Mouse (Mus musculus): ENCODE measurements around the gene Fbxw17. TPM values are rescaled to one million over a fixed set of nuclear protein-coding genes. Genes with fewer than 3 reads are reported as not detected.
"Not testable (repeated sequence)": the region's sequence is repeated elsewhere in the genome, so short reads cannot be mapped to it uniquely, and the experiment has no call there.

Gene Fbxw17
- 10 to 100 TPM; 15.0 to 16.4 TPM for total RNA-seq (2021)

DNA sequence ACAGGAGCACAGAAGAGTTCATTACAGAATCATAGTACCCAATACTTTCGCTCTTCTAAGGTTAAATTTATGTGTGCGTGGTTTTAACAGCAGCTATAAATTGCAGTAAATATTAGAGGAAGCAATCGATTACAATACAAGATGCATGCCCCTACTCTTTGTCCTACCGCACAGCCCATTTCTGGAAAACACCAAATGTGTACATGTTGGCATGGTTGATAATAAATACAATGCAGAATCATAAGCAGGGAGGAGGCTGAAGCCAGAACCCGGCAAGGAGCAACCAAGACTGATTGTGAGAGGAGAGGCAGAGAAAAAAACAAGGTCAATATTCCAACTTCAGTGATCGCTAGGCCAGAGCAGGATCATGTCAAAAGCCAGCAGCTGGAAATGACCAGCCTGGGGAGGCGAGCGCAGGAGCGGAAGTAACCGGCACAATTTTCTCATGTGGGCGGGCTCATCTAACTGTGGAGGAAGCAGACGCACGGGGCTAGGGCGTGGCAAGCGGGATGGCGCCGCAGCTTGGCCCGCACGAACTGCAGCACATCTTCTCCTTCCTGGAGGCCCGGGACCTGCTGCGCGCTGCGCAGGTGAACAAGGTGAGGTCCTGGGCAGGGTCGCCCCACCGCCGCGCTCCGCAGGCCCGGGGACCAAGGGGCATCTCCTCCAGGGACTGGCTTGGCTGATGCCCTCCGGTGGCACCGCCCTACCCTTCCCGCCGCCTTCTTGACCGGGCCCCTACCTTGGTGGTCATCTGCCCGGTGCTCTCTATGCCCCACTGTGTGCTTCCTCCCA is at the start of gene Fbxw17:
Fbxw17 (plus strand) TSS at position 476 of the 795 bp plus-strand sequence.
- DNase-seq: peak; percentile 73 to 78

- not testable (repeated sequence) for DNase-seq
Observed at GRCm38 (mm10) chr13:50372934-50373705, 44.5 kb upstream of the Fbxw17 start.

DNA sequence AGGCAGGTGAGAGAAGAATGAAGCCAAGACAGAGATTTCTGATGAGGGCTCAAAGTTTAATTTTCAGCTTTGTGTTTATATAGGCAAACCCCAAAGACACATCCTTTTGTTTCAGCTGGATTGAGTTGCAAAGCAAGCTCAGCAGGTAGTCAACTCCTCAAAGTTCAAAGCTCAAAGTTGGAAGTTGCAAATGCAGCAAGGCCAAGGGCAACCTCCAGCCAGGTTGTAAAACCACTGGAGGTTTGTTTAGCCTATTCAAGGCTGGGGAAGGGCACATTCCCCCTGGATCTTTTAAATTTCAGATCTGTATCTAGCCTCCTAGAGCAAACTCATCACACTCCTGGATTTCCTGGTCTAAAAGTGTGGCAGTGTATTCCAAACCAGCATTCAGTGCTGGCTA is 28.5 kb upstream of the Fbxw17 start:
- DNase-seq: not testable (repeated sequence)

DNA sequence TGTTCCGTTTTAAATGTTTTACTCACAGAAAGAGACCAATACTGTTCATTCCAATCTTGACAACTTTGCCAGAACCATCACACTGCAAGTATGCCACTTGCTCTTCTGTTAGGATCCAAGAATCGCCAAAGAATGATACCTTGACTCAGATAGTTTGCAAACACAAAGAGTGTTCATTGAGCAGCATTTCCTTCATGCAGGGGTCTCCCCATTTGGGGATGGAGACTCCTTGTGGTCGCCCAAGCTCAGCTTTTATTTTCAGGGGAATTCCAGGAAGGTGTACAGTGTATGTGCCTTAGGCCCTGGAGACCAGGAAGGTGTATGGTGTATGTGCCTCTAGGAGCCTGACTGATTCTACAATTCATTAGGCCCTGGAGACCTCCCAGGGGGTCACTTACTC is 757 bp downstream of the Fbxw17 start:
- DNase-seq: no peak

GRCm38 (mm10) chr13:50423625-50424209 is 6.1 kb downstream of the Fbxw17 start:
- DNase-seq: no peak

DNA sequence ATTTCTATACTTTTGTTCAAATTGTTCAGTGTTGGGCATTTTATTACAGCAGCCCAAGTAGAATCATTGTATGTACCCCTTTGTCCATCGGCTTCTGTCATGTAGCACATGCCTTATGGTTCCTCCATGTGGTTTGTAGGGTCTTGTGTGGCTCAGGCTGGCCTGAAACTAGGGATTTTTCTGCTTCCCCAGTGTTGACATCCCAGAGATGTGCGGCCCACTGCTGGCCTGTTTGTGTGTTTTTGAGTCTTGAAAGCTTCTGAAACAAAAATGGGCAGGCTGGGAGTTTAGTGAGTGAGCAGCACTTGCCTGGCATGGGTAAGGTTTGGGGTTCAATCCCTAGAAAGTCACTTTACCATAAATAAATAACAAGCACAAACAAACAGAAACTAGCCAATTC is 6.9 kb downstream of the Fbxw17 start:
- no peak for DNase-seq

- DNase-seq: no peak
Observed at GRCm38 (mm10) chr13:50426686-50427085, 9.0 kb downstream of the Fbxw17 start.

DNA sequence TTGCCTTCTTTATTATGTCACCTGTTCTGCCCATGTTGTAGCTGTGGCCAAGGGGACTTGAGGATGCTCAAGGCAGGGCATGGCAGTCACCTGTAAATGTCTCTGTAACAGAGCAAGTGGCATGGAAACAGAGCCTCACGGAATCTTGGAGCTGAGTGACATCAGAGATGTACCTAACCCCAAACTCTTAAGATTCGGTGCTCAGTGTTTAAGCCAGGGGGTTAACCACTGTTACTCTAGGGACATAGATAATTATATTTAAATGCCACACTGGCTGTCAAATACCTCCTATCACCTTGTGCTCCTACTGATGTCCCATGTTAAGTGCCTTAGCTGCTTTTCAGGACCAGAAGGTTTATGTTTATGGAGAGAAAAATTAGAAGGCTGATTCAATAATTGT is 26.1 kb downstream of the Fbxw17 start, which contains the start of gene Gm47429:
Gm47429 (minus strand) TSS at position 101 of the 400 bp plus-strand sequence.
- DNase-seq: no peak

DNA sequence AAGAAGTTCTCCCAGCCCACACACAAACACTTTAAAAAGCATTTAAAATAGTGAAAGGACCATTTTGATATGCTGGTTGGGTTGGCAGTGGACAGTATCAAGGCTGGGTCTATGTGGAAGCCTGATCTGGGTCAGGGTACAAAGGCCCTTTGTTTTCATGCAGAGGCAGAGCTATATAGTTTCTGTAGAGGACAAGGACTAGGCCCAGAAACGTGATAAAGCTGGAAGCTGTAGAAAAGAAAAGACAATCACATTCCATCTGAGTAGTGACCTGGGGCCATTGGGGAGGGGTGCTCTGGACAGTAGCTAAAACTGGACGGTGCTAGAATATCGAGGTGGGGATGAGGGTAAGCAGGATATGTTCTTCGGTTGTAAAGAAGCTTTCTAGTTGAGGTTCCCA is 27.6 kb downstream of the Fbxw17 start:
- no peak for DNase-seq

GRCm38 (mm10) chr13:50452266-50452665 is 34.6 kb downstream of the Fbxw17 start:
- not testable (repeated sequence) for DNase-seq

DNA sequence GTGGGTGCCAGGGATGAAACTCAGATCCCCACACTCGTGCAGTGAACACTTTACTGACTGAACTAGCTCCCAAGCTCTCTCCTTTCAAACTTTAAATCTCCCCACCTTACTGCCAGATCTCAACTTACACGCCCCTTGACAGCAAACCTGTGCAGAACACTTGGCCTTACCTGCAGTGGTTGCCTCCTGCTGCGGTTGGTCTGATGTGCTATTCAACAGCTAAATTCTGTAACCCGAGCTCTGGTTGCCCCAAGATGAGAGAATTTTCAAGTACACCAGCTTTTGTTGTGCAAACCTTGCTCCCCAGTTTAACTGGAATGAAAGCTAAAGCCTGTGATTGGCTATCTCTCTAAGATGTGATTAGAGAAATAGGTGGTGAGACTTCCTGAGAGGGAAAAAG is 35.8 kb downstream of the Fbxw17 start:
- no peak for DNase-seq

- DNase-seq: not testable (repeated sequence)
Observed at GRCm38 (mm10) chr13:50460433-50460832, 42.8 kb downstream of the Fbxw17 start.

DNA sequence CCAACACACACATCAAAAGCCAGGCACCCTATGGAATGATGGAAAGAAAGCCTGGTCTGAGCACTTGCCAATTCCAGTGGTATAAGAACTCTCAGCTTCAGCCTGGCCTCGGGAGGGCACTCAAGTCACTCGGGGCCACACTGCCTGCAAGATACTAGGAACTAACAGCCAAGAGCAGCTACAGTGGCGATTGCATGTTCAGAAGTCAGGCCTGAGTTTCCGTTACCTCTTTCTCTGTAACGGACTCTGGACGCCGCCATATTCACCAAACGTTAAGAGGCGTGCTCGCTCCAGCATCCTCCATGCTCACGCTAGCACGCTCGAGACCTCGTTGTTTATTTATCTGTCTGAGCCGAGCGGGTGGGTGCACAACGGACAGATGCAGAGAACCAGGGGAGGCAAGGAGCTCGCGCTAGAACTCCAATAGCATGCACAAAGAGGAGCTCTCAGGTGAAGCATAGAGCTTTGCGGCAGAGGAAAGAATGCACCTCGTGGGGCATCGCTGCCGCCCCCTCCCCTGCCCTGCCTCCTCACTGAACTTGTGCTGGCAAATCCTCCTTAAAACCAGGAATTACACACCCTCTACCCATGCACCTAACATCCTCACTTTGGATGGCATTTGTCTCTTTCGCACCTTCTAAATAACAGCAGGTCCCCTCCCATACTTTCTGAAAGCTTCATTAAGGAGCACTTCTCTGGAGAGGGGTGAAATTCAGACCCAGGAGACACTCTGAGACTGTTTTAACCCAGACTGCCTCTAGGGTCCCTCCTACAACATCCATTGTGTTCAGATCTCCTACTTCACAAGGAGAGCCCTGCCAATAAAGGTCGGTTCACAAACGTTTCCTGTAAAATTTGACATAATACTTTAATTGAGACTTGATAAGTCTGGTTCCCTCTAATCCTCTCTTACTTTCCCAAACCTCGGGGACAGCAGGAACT is 47.2 kb downstream of the Fbxw17 start:
- no peak for DNase-seq

- no peak for DNase-seq
Observed at GRCm38 (mm10) chr13:50467007-50467406, 49.3 kb downstream of the Fbxw17 start, which contains the start of gene Nutm2. TSS of gene Nutm2 (plus strand) at chr13:50467307.

Other genes with a start within 250 kb of the Fbxw17 start
- not detected for gene Gm906, start 167.6 kb upstream of the Fbxw17 start, total RNA-seq (2021)
- gene Gm47429, start 26.0 kb downstream of the Fbxw17 start, total RNA-seq (2021): not detected
- gene Nutm2, start 49.4 kb downstream of the Fbxw17 start, total RNA-seq (2021): not detected
- not detected for gene Gm904, start 225.4 kb downstream of the Fbxw17 start, total RNA-seq (2021)